Mouse (Mus musculus) forebrain, embryonic 14.5 days (tissue): Measurements from ENCODE around the gene Slc18a2. TPM values are rescaled to one million over a fixed set of nuclear protein-coding genes. Genes with fewer than 3 reads are reported as not detected.

Source experiments
- ATAC-seq: fragments of 200-750 bp; cut with Nextera tagmentation; 2 replicates; pipeline ENCODE4 v1.8.0; 2017; ENCODE audit warnings: mild to moderate bottlenecking, moderate library complexity
- DNase-seq: peaks from one replicate; pipeline ENCODE4 v3.0.0-alpha.2; 2015; ENCODE audit warnings: low spot score
- H3K27ac ChIP-seq: fragments of 300-500 bp; sonication (generic); 2 replicates; pipeline ENCODE4 v1.5.1; 2014; ENCODE audit warnings: low read depth, mild to moderate bottlenecking, control low read depth, low read length, moderate library complexity
- H3K27me3 ChIP-seq: fragments of 300-500 bp; sonication (generic); replicated peaks from 2 replicates; pipeline ENCODE4 v1.6.1; 2014; ENCODE audit warnings: low read length, control low read depth, mixed read lengths; ENCODE audit not compliant: control insufficient read depth, insufficient read depth
- H3K36me3 ChIP-seq: fragments of 300-500 bp; sonication (generic); 2 replicates; pipeline ENCODE4 v1.6.1; 2014; ENCODE audit warnings: low read length, control low read depth; ENCODE audit not compliant: control insufficient read depth, insufficient read depth
- H3K4me1 ChIP-seq: fragments of 300-500 bp; sonication (generic); 2 replicates; pipeline ENCODE4 v1.6.1; 2014; ENCODE audit warnings: antibody characterized with exemption, low read length, control low read depth; ENCODE audit not compliant: control insufficient read depth, insufficient read depth
- H3K4me2 ChIP-seq: fragments of 300-500 bp; sonication (generic); 2 replicates; pipeline ENCODE4 v1.6.1; 2014; ENCODE audit warnings: mild to moderate bottlenecking, control low read depth, low read length
- H3K4me3 ChIP-seq: fragments of 300-500 bp; sonication (generic); 2 replicates; pipeline ENCODE4 v1.5.1; 2014; ENCODE audit warnings: low read depth, low read length, control low read depth
- H3K9ac ChIP-seq: fragments of 300-500 bp; sonication (generic); 2 replicates; pipeline ENCODE4 v1.6.1; 2014; ENCODE audit warnings: mild to moderate bottlenecking, low read length, control low read depth, moderate library complexity
- H3K9me3 ChIP-seq: fragments of 300-500 bp; sonication (generic); replicated peaks from 2 replicates; pipeline ENCODE4 v1.6.1; 2016; ENCODE audit warnings: low read length, control low read depth, mixed read lengths; ENCODE audit not compliant: control insufficient read depth
- WGBS: fragments of 180-500 bp; shearing (Covaris S2); extraction: QIAGEN DNeasy Blood & Tissue Kit; methylation state at CpG from one replicate; pipeline ENCODE4 v1.1.7; 2014; 5-methylcytosine and 5-hydroxymethylcytosine counted together
- polyA plus RNA-seq: library from polyadenylated mRNA; unstranded; fragments of >200 nt; fragmentation: Nextera tagmentation; extraction: Ambion mirVana; gene quantifications from 2 replicates; pipeline ENCODE4 v1.2.1, GENCODE M21; 2014

Gene Slc18a2
- polyA plus RNA-seq, 1 experiment from 2014 or later: 25.8 TPM

- peaks cover 6% of the 10 kb centered on the region; the same call in 1 of the 2 replicates for H3K36me3 ChIP-seq
- H3K4me3 ChIP-seq: no peak overlapping the region
- DNase-seq (no peak), ATAC-seq (no peak)
- no peaks in the 10 kb centered on the region for H3K4me1 ChIP-seq
- no peak overlapping the region for H3K4me2 ChIP-seq
- no peak overlapping the region for H3K9ac ChIP-seq
- H3K27me3 ChIP-seq: no peaks in the 10 kb centered on the region
- H3K27ac ChIP-seq: no peak overlapping the region
- H3K9me3 ChIP-seq: no peaks in the 10 kb centered on the region
- WGBS: 82% methylated on average over 5 of the region's 5 CpGs
These were observed 31.6 kb downstream of the Slc18a2 start for GRCm38 (mm10) chr19:59292183-59292839.

GRCm38 (mm10) chr19:59315308-59315707, 54.6 kb downstream of the Slc18a2 start:
- no peak for ATAC-seq
- Histone ChIP-seq H3K27me3 (no peaks in the 10 kb centered on the region), H3K27ac (no peak overlapping the region), H3K9ac (no peak overlapping the region), H3K9me3 (no peaks in the 10 kb centered on the region), H3K36me3 (0 out of 2 replicates have a peak, but pooled peaks cover 5% of the 10 kb centered on the region), H3K4me1 (no peaks in the 10 kb centered on the region), H3K4me2 (no peak overlapping the region), H3K4me3 (no peak overlapping the region)
- peak; percentile 18 for DNase-seq

- no peak overlapping the region for H3K4me2 ChIP-seq
- no peak overlapping the region for H3K9ac ChIP-seq
- DNase-seq: peak; percentile 71
- no peaks in the 10 kb centered on the region for H3K9me3 ChIP-seq
- H3K27ac ChIP-seq: no peak overlapping the region
- no peak for ATAC-seq
- H3K4me3 ChIP-seq: no peak overlapping the region
- no peaks in the 10 kb centered on the region for H3K4me1 ChIP-seq
- no peaks in the 10 kb centered on the region for H3K27me3 ChIP-seq
- H3K36me3 ChIP-seq: 0 out of 2 replicates have a peak, but pooled peaks cover 5% of the 10 kb centered on the region
These were observed 55.9 kb downstream of the Slc18a2 start for GRCm38 (mm10) chr19:59316571-59316970.

- WGBS: 98% methylated on average over 11 of the region's 14 CpGs
- no peak within 1 kb of the TSS for H3K4me3 ChIP-seq
- DNase-seq (no peak), ATAC-seq (no peak)
- H3K9ac ChIP-seq: no peak within 1 kb of the TSS
- H3K9me3 ChIP-seq: no peaks in the 10 kb centered on the region
- peaks cover 11% of the 10 kb centered on the region; the same call in 1 of the 2 replicates for H3K36me3 ChIP-seq
- H3K4me2 ChIP-seq: no peak within 1 kb of the TSS
- no peaks in the 10 kb centered on the region for H3K4me1 ChIP-seq
- H3K27me3 ChIP-seq: no peaks in the 10 kb centered on the region
- no peak within 1 kb of the TSS for H3K27ac ChIP-seq
These were observed 61.3 kb downstream of the Slc18a2 start, which contains the start of gene Rps12-ps3 for GRCm38 (mm10) chr19:59321990-59322389. TSS of gene Rps12-ps3 (plus strand) at chr19:59322290.

- Histone ChIP-seq H3K4me2 (no peak overlapping the region), H3K27ac (no peak overlapping the region), H3K27me3 (no peaks in the 10 kb centered on the region), H3K9me3 (no peaks in the 10 kb centered on the region), H3K9ac (no peak overlapping the region), H3K4me3 (no peak overlapping the region), H3K4me1 (no peaks in the 10 kb centered on the region), H3K36me3 (peaks cover 6% of the 10 kb centered on the region; the same call in 1 of the 2 replicates)
- ATAC-seq (no peak), DNase-seq (no peak)
These were observed 70.1 kb downstream of the Slc18a2 start for GRCm38 (mm10) chr19:59330816-59331225.

- 100% methylated on average over 1 of the region's 1 CpGs for WGBS
- ATAC-seq (no peak), DNase-seq (no peak)
- H3K27me3 ChIP-seq: no peaks in the 10 kb centered on the region
- no peaks in the 10 kb centered on the region for H3K36me3 ChIP-seq
- no peaks in the 10 kb centered on the region for H3K9me3 ChIP-seq
- H3K27ac ChIP-seq: no peak overlapping the region
- H3K4me2 ChIP-seq: no peak overlapping the region
- H3K4me1 ChIP-seq: peaks cover 7% of the 10 kb centered on the region
- no peak overlapping the region for H3K4me3 ChIP-seq
- H3K9ac ChIP-seq: no peak overlapping the region
These were observed 76.0 kb downstream of the Slc18a2 start for GRCm38 (mm10) chr19:59336655-59337054.

GRCm38 (mm10) chr19:59337872-59338681, 77.4 kb downstream of the Slc18a2 start:
- Histone ChIP-seq H3K4me3 (no peak overlapping the region), H3K27me3 (no peaks in the 10 kb centered on the region), H3K4me2 (no peak overlapping the region), H3K27ac (no peak overlapping the region), H3K9ac (no peak overlapping the region), H3K9me3 (no peaks in the 10 kb centered on the region), H3K36me3 (no peaks in the 10 kb centered on the region), H3K4me1 (peaks cover 16% of the 10 kb centered on the region)
- 57% methylated on average over 3 of the region's 3 CpGs for WGBS
- DNase-seq: peak; percentile 8
- no peak for ATAC-seq

GRCm38 (mm10) chr19:59339908-59340307, 79.2 kb downstream of the Slc18a2 start:
- Histone ChIP-seq H3K36me3 (no peaks in the 10 kb centered on the region), H3K4me3 (no peak overlapping the region), H3K4me1 (peaks cover 27% of the 10 kb centered on the region), H3K27me3 (no peaks in the 10 kb centered on the region), H3K27ac (no peak overlapping the region), H3K4me2 (no peak overlapping the region), H3K9me3 (no peaks in the 10 kb centered on the region), H3K9ac (no peak overlapping the region)
- ATAC-seq (no peak), DNase-seq (no peak)
- WGBS: 90% methylated on average over 3 of the region's 3 CpGs

GRCm38 (mm10) chr19:59342964-59343363, 82.3 kb downstream of the Slc18a2 start:
- ATAC-seq: no peak
- Histone ChIP-seq H3K27me3 (no peaks in the 10 kb centered on the region), H3K4me1 (peaks cover 27% of the 10 kb centered on the region), H3K9me3 (no peaks in the 10 kb centered on the region), H3K4me3 (peak overlapping the region; percentile 92), H3K4me2 (peak overlapping the region; percentile 98), H3K36me3 (no peaks in the 10 kb centered on the region), H3K27ac (no peak overlapping the region), H3K9ac (peak overlapping the region; percentile 93; the same call in 1 of the 2 replicates)
- no peak for DNase-seq
- 23% methylated on average over 2 of the region's 2 CpGs for WGBS
